Mouse (Mus musculus) megakaryocyte, embryonic 14.5 days (primary cell): ENCODE measurements at regions not wholly inside any gene's neighbourhood (a gene's known extent, or its start where the extent isn't known, plus 50 kb on each side); places are given as distances from the start of the nearest gene placed in this dataset.

Experiments
- H3K27me3 ChIP-seq: replicated peaks from 2 replicates; pipeline ENCODE3; 2012; ENCODE audit warnings: inconsistent platforms
- H3K36me3 ChIP-seq: replicated peaks from 2 replicates; pipeline ENCODE3; 2012; ENCODE audit warnings: low read length, inconsistent platforms, mixed read lengths
- H3K4me1 ChIP-seq: 2 replicates; pipeline ENCODE4 v1.6.1; 2012; ENCODE audit warnings: inconsistent platforms
- H3K4me3 ChIP-seq: replicated peaks from 2 replicates; pipeline ENCODE3; 2012; ENCODE audit warnings: moderate library complexity, mild to moderate bottlenecking, inconsistent platforms
- H3K9me3 ChIP-seq: 2 replicates; pipeline ENCODE4 v1.6.1; 2012; ENCODE audit warnings: inconsistent platforms
- FLI1 ChIP-seq: IDR thresholded peaks from 2 replicates; pipeline ENCODE4 v1.6.1; 2012; ENCODE audit warnings: low read length, inconsistent platforms, mixed read lengths
- GATA1 ChIP-seq: IDR thresholded peaks from 3 replicates; pipeline ENCODE4 v1.6.1; 2012; ENCODE audit warnings: mixed read lengths, low read length, inconsistent platforms, borderline replicate concordance

DNA sequence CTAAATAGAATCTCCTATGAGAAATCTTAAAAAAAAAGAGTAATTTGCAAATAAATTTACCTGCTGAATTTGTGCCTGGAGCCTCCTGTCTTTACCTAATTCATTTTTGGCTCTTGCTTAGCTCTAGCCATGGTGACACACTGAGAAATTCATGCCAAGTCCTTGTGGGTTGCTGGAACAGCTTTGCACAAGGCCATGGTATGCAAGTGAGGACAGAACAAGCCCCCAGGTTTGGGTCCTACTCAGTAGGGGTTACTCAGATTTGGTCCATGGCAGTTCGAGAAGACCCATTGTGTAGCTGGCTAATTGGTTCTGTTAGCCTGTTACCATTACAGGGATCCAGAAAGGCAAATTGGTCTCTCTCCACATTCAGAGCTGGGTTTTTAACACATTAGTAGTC is 65.7 kb upstream of the Zeb2 start:
- no peak overlapping the region for H3K4me3 ChIP-seq
- H3K9me3 ChIP-seq = no peaks in the 10 kb centered on the region
- H3K4me1 ChIP-seq = peaks cover 76% of the 10 kb centered on the region
- H3K36me3 ChIP-seq = no peaks in the 10 kb centered on the region
- TF ChIP-seq GATA1 (no peak), FLI1 (no peak)
- no peaks in the 10 kb centered on the region for H3K27me3 ChIP-seq

- Histone ChIP-seq H3K4me3 (no peak overlapping the region), H3K36me3 (no peaks in the 10 kb centered on the region), H3K27me3 (no peaks in the 10 kb centered on the region), H3K4me1 (peaks cover 76% of the 10 kb centered on the region), H3K9me3 (no peaks in the 10 kb centered on the region)
- TF ChIP-seq FLI1 = no peak
- TF ChIP-seq GATA1 = no peak
Measured at GRCm38 (mm10) chr2:45181552-45181951, 64.4 kb upstream of the Zeb2 start.

DNA sequence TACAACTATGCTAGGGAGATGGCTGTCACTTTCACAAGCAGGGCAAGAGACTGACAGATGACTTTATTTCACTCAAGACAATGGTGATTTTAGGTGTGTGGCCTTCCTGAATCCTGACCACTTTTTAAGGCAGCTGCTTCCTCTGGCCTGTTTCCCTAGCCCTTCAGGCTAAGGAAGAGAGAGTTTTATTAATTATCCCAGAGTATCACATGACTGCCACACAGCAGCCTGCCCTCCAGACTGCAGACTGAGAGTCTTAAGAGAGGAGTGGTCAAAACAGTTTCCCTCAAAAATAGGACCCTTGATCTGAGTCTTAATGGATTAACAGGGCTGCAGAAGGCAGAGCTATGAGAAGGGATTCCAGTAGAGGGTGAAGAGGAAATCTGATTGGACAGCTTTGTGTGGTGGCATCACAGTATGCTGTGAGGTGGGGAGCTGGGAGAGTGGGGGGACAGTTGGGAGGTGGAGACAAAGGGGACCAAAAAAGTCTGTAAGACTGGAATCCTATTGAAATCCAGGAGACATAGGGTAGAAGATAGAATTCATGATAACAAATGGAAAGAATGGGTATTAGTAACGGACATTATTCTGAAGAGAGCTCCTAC is 61.8 kb upstream of the Zeb2 start:
- no peaks in the 10 kb centered on the region for H3K27me3 ChIP-seq
- H3K36me3 ChIP-seq = peaks cover 15% of the 10 kb centered on the region
- H3K9me3 ChIP-seq = peaks cover 7% of the 10 kb centered on the region; the same call in 1 of the 2 replicates
- H3K4me1 ChIP-seq = peaks cover 56% of the 10 kb centered on the region
- TF ChIP-seq GATA1 = no peak
- no peak for TF ChIP-seq FLI1
- no peak overlapping the region for H3K4me3 ChIP-seq

- Histone ChIP-seq H3K36me3 (peaks cover 15% of the 10 kb centered on the region), H3K4me1 (peaks cover 59% of the 10 kb centered on the region), H3K4me3 (peak overlapping the region; percentile 64), H3K9me3 (peaks cover 7% of the 10 kb centered on the region; the same call in 1 of the 2 replicates), H3K27me3 (no peaks in the 10 kb centered on the region)
- TF ChIP-seq GATA1 (no peak), FLI1 (no peak)
Measured at GRCm38 (mm10) chr2:45172382-45172781, 55.2 kb upstream of the Zeb2 start.

- Histone ChIP-seq H3K4me3 (peak overlapping the region; percentile 85), H3K36me3 (peaks cover 15% of the 10 kb centered on the region), H3K9me3 (peaks cover 7% of the 10 kb centered on the region; the same call in 1 of the 2 replicates), H3K4me1 (peaks cover 53% of the 10 kb centered on the region), H3K27me3 (no peaks in the 10 kb centered on the region)
- TF ChIP-seq GATA1 (no peak), FLI1 (no peak)
Measured at GRCm38 (mm10) chr2:45171520-45172173, 54.5 kb upstream of the Zeb2 start.

DNA sequence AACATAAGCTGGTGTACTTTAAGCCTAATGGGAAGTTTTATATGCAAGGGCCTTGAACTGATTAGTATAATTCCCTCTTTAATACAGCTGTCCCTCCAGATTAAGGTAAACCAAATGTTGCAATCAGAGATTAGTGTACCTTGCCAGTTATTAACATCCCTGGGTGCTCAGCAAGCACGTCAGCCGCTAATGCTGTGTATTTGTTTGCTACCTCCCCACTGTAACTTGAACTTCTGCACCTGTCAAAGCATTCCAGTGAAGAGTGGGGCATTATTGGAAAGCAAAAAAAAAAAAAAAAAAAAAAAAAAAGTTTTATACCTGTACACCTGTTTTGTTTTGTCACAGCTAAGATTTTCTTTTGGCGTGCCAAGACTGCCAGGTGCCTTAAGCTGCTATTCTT is 53.1 kb upstream of the Zeb2 start:
- H3K9me3 ChIP-seq = peaks cover 4% of the 10 kb centered on the region; the same call in 1 of the 2 replicates
- no peaks in the 10 kb centered on the region for H3K27me3 ChIP-seq
- H3K4me3 ChIP-seq = no peak overlapping the region
- H3K36me3 ChIP-seq = peaks cover 10% of the 10 kb centered on the region
- H3K4me1 ChIP-seq = peaks cover 53% of the 10 kb centered on the region
- TF ChIP-seq FLI1 (no peak), GATA1 (no peak)

DNA sequence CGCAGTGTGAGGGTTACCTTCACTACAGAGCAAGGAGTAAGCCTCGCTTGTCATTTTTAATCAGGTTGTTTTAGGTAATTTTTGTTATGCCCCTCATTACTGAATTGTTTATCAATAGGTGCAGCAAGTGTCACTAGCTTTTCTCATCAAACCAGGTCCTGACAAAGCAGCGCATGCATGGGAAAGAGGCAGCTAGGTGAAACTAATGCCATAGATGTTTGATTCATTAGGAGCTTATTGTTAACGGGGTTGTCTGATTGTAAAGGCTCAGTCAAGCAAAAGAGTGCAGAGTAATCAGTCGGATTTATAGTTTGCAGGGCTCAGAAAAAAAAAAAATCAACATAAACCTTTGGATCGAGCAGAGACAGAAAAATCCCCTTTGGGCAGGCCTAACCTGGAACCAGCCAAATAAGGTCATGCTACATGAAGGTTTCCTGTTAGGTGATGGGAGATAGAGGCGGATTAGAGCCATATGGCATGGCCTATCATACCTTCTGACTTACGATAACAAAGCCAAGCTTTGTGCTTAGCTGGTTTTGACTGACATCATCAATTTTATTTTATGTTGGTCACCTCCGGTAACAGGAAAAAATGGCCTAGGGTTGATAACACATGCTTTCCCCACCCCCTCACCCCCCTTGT is 52.4 kb upstream of the Zeb2 start:
- Histone ChIP-seq H3K4me3 (peak overlapping the region; percentile 75), H3K9me3 (no peaks in the 10 kb centered on the region), H3K36me3 (peaks cover 5% of the 10 kb centered on the region), H3K4me1 (peaks cover 53% of the 10 kb centered on the region), H3K27me3 (no peaks in the 10 kb centered on the region)
- no peak for TF ChIP-seq FLI1
- peak; percentile 36; the same call in 1 of the 3 replicates for TF ChIP-seq GATA1

DNA sequence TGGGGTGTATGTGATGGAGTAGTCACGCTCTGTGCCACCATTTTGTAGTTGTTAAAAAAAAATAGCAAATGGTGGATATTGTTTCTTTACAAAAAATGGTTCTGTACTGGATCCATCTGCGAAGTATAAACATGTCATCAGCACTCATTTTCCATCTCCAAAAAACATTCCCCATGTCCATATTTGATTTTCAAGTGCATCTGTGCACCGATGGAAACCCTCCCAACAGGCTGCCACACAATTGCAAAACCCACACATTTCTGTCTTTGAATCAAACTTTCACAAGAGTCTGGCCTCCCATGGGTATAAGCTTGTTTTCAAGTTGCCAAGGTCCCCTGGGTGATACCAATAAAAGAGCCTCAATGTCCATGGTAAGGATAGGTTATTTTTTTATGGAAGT is 51.4 kb upstream of the Zeb2 start:
- Histone ChIP-seq H3K27me3 (no peaks in the 10 kb centered on the region), H3K4me1 (peaks cover 46% of the 10 kb centered on the region), H3K4me3 (no peak overlapping the region), H3K36me3 (no peaks in the 10 kb centered on the region), H3K9me3 (no peaks in the 10 kb centered on the region)
- no peak for TF ChIP-seq FLI1
- no peak for TF ChIP-seq GATA1
